Mouse (Mus musculus) kidney, adult 2 months (tissue): ENCODE results near the gene Mettl26. TPM values are rescaled to one million over a fixed set of nuclear protein-coding genes. Genes with fewer than 3 reads are reported as not detected.

Source experiments
- DNase-seq: peaks from one replicate; pipeline ENCODE4 v3.0.0; 2021
- H3K27ac ChIP-seq: fragments of 200-500 bp; 2 replicates; pipeline ENCODE4 v1.5.1; 2012; ENCODE audit warnings: low read depth, low read length, control low read depth, inconsistent platforms; ENCODE audit not compliant: insufficient read depth
- H3K27me3 ChIP-seq: fragments of 200-500 bp; replicated peaks from 2 replicates; pipeline ENCODE4 v1.6.1; 2012; ENCODE audit warnings: mild to moderate bottlenecking, moderate library complexity, low read length, inconsistent platforms; ENCODE audit not compliant: control insufficient read depth, insufficient read depth
- H3K36me3 ChIP-seq: fragments of 200-500 bp; 2 replicates; pipeline ENCODE4 v1.6.1; 2012; ENCODE audit warnings: mild to moderate bottlenecking, moderate library complexity, low read length, inconsistent platforms; ENCODE audit not compliant: control insufficient read depth, insufficient read depth
- H3K4me1 ChIP-seq: fragments of 200-500 bp; 2 replicates; pipeline ENCODE4 v1.6.1; 2011; ENCODE audit warnings: low read length; ENCODE audit not compliant: control insufficient read depth, insufficient read depth
- H3K4me3 ChIP-seq: fragments of 200-500 bp; 2 replicates; pipeline ENCODE4 v1.5.1; 2011; ENCODE audit warnings: mild to moderate bottlenecking, low read depth, low read length, control low read depth; ENCODE audit not compliant: insufficient read depth
- CTCF ChIP-seq: fragments of 200-500 bp; conservative IDR thresholded peaks from 2 replicates; pipeline ENCODE4 v1.5.1; 2011; ENCODE audit warnings: low read depth, mild to moderate bottlenecking, control low read depth, low read length, moderate library complexity, mixed read lengths; ENCODE audit not compliant: insufficient read depth, insufficient read length
- POLR2A ChIP-seq: fragments of 200-500 bp; IDR thresholded peaks from one replicate; pipeline ENCODE4 v1.6.1; 2011; ENCODE audit warnings: low read depth, low read length, control low read depth
- whole genome bisulfite sequencing: fragments of 180-500 bp; shearing (Covaris S2); methylation state at CpG from one replicate; pipeline ENCODE4 v1.1.7; 2018; 5-methylcytosine and 5-hydroxymethylcytosine counted together
- polyA plus RNA-seq: library from polyadenylated mRNA; depleted of rRNA; stranded (reverse); fragments of >200 nt; gene quantifications from 2 replicates; pipeline ENCODE4 v1.2.3, GENCODE M21; 2012

Gene Mettl26
- polyA plus RNA-seq, 1 experiment: 509 TPM

DNA sequence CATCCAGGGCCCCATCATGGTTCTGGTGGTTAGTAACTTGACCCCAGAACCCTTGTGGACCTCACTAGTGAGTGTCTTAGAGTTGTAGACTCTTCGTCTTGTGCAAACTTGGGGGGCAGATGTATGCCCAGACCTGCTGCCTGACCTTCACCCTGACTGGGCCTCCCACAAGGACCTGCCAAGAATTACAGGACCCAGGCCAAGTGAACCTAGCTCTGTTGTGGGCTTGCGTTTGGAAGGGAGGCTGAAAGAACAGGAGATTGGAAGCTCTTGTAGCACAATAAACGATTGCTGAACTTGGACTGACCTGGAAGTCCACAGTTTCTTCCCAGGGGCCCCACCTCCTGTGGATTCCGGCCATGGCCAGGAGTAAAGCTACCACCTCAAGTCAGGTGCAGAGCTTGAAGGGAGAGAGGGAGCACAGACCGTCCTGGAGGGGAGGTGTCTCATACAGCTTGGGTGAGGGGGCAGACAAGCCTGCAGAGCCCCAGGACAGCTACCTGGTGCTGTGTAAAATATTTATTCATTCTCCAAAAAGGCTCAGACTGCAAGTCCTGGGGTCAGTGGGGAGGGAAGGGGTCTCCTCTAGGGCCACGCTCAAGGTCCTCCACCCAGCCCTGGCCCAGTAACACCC lies 40.8 kb upstream of the Mettl26 start:
- TF ChIP-seq CTCF (no peak), POLR2A (no peak)
- H3K4me3 ChIP-seq: peak overlapping the region; percentile 74
- no peaks in the 10 kb centered on the region; the same call in 1 of the 2 replicates for H3K36me3 ChIP-seq
- H3K4me1 ChIP-seq: peaks cover 38% of the 10 kb centered on the region
- WGBS: 11% methylated on average over 6 of the region's 6 CpGs
- no peaks in the 10 kb centered on the region for H3K27me3 ChIP-seq
- H3K27ac ChIP-seq: peak overlapping the region; percentile 99
- peak; percentile 91 for DNase-seq

DNA sequence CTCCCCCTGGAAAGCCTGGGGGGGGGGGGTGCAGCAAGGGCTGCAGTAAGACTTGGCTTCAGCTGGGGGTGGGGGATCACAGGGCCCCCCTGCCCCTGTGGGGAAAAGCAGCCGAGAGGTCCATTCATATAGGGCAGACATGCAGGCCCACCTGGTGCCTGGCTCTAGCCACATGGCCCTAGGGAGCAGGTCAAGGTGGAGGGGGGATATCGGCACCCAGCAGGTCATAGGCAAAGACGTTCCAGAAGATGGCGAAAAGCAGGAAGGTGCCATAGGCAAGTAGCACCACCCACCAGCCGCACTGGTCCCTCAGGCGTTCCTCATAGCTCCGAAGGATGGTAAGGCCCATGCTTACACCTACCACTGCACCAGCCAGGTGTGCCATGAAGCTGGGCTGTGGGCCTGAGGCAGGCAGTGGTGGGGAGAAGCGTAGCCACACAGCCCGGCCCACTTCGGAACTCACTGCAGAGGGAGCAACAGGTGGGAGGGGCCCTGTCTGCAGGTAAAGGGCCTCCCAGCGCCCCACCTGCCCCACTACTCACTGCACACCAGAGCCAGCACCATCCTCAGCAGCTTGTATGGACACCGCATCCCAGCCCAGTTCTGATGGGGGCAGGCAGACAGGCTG lies 40.2 kb upstream of the Mettl26 start:
- WGBS: 41% methylated on average over 12 of the region's 12 CpGs
- no peaks in the 10 kb centered on the region for H3K27me3 ChIP-seq
- peak overlapping the region; percentile 8; the same call in 1 of the 2 replicates for H3K27ac ChIP-seq
- peak overlapping the region; percentile 74 for H3K4me3 ChIP-seq
- H3K36me3 ChIP-seq: no peaks in the 10 kb centered on the region; the same call in 1 of the 2 replicates
- H3K4me1 ChIP-seq: peaks cover 38% of the 10 kb centered on the region
- DNase-seq: peak; percentile 12
- TF ChIP-seq POLR2A (no peak), CTCF (no peak)

DNA sequence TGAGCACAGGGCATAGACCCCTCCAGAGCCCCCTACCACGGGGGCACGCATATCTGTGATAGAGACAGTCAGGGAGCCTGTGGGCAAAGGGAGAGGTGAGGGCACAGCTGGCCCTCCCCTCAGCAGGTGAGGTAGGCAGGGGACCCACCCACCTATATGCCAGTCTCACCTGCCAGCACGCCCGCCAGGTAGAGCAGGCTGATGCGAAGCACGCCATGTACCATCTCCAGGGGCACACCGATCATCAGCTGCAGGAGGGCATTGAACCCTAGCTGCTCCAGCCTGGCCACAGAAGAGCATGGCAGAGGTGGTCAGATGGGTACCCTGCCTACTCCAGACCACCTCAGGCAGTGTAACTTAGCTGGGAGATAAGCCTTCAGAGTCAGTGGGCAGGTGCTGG lies 39.6 kb upstream of the Mettl26 start:
- TF ChIP-seq POLR2A (no peak), CTCF (no peak)
- Histone ChIP-seq H3K36me3 (no peaks in the 10 kb centered on the region; the same call in 1 of the 2 replicates), H3K4me3 (peak overlapping the region; percentile 74; the same call in 1 of the 2 replicates), H3K4me1 (peaks cover 38% of the 10 kb centered on the region), H3K27me3 (no peaks in the 10 kb centered on the region), H3K27ac (no peak overlapping the region)
- peak; percentile 14 for DNase-seq
- WGBS: 60% methylated on average over 7 of the region's 7 CpGs

DNA sequence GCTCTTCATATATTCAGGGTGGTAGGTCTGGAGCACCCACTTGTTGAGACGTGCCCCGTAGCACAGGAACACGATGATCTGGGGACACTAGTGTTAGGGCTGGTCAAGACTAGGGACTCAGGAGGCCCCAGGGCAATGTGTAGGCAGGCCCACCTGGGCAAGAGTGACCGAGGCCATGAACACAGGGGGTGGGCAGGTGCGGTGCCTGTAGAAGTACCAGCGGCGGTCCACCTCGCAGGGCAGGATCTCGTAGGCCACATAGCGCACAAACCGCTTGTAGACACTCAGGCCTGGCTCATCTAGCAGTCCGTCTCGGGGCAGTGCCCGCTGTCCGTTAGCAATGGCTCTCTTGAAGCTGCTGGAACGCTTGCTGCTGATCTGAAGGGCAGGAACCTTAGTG lies 39.1 kb upstream of the Mettl26 start:
- Histone ChIP-seq H3K27ac (peak overlapping the region; percentile 49), H3K36me3 (no peaks in the 10 kb centered on the region; the same call in 1 of the 2 replicates), H3K4me1 (peaks cover 38% of the 10 kb centered on the region), H3K27me3 (no peaks in the 10 kb centered on the region), H3K4me3 (peak overlapping the region; percentile 74)
- 59% methylated on average over 16 of the region's 16 CpGs for WGBS
- DNase-seq: peak; percentile 37
- TF ChIP-seq CTCF (no peak), POLR2A (no peak)

DNA sequence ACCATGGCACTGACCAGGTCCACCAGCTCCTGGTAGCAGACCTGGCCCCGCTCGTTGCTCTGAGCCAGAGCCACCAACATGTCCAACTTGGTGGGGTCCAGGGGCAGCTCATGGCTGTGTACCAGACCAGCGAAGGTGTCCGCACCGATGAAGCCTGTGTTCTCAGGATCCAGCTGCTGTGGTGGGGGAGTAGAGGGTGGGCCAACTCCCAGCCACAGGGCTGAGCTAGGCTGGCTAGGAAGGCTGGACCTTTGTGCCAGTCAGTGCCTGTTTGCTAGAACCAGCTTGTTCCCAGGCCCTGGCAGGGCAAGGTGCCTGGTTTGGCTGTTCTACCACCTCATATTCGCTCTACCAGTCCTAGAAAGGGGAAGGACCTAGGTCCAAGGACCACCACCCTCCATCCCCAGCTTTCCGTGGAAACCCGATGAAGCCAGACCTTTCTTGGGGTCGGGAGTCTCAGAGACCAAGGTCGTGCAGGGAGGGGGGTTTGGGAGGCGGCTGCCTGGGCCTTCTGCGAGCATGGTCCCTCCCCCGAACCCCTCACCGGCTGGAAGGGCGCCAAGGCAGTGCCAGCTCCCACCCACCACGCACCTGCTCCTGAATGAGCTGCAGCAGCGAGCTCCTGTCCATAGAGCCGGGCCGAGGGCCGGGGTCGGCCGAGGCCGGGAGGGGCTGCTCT lies 38.3 kb upstream of the Mettl26 start:
- TF ChIP-seq POLR2A (peak; percentile 18), CTCF (no peak)
- Histone ChIP-seq H3K27ac (peak overlapping the region; percentile 49), H3K4me1 (peaks cover 37% of the 10 kb centered on the region), H3K27me3 (no peaks in the 10 kb centered on the region), H3K4me3 (peak overlapping the region; percentile 26), H3K36me3 (no peaks in the 10 kb centered on the region; the same call in 1 of the 2 replicates)
- WGBS: 9% methylated on average over 23 of the region's 23 CpGs
- DNase-seq: peak; percentile 68

DNA sequence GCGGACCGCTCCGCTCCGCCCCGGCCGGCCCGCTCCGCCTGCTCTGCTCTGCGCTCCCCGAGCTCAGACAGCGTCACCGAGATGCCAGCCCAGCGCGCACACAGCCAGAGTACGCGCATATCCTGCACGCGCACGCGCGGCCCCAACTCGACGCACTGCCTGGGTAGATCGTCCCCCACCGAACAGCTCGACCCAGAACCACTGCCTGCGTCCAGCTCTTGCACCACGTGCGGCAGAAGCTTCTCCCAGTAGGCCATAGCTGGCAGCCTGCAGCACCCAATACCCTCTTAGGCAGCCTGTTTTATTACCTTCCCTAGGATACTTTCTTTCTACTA lies 37.8 kb upstream of the Mettl26 start, which contains the start of gene Rhbdl1:
Gene Rhbdl1 (minus strand): TSS at position 220 of the 335 bp plus-strand sequence.
- H3K4me1 ChIP-seq: peaks cover 33% of the 10 kb centered on the region
- DNase-seq: peak; percentile 79
- no peaks in the 10 kb centered on the region for H3K27me3 ChIP-seq
- TF ChIP-seq CTCF: no peak
- peak; percentile 66 for TF ChIP-seq POLR2A
- peak within 1 kb of the TSS; percentile 26 for H3K4me3 ChIP-seq
- H3K27ac ChIP-seq: peak within 1 kb of the TSS; percentile 49
- 2% methylated on average over 29 of the region's 29 CpGs for WGBS
- H3K36me3 ChIP-seq: no peaks in the 10 kb centered on the region; the same call in 1 of the 2 replicates

DNA sequence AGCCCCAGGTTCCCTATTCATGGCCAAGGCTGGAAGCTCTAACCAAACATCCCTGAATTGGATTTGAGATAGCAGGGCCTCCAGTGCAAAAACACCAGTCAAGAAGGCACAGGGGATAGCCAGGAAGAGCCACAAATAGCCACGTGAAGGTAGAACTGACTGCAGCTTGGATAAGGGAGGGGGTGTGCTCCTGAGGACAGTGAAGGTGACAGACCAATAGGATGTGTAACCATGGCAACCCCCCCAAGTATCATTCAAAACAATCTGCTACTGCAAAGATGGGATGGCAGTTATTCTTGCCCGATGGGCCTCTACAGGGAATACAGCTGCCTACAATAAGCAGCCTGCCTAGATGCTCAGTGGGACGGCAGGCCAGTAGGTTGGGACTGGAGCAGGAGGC lies 37.3 kb upstream of the Mettl26 start:
- no peak for DNase-seq
- Histone ChIP-seq H3K27me3 (no peaks in the 10 kb centered on the region), H3K4me3 (no peak overlapping the region), H3K36me3 (no peaks in the 10 kb centered on the region; the same call in 1 of the 2 replicates), H3K4me1 (peaks cover 33% of the 10 kb centered on the region), H3K27ac (no peak overlapping the region)
- TF ChIP-seq POLR2A (no peak), CTCF (no peak)
- 50% methylated on average over 3 of the region's 3 CpGs for WGBS
